Mouse (Mus musculus): ENCODE data around the gene Kcnmb1. TPM values are rescaled to one million over a fixed set of nuclear protein-coding genes. Genes with fewer than 3 reads are reported as not detected.

Gene Kcnmb1
- total and polyA plus RNA-seq, 3 experiments: 0.04 to 0.49 (median 0.09) TPM

- dilution Hi-C loops (cut with MboI; ENCODE audit: extremely low pct_ligation_motif_present, extremely low pct_unique_long_range_greater_than_20kb, low sequenced_read_pairs): no loop called here
- Histone ChIP-seq H3K79me2 (replicated peaks; ENCODE audit: control insufficient read depth, extremely low read depth, insufficient read depth, poor library complexity, severe bottlenecking) (no peaks in the 10 kb centered on the region), H3K4me3 (replicated peaks in 1 of 3; ENCODE audit: low read depth in 2 of 3, low read length in 2 of 3, poor library complexity in 1 of 3) (no peak overlapping the region), H3K4me2 (ENCODE audit: insufficient read depth, low read depth, poor library complexity, severe bottlenecking) (no peak overlapping the region), H3K27me3 (replicated peaks) (no peaks in the 10 kb centered on the region), H3K36me3 (replicated peaks in 1 of 2; ENCODE audit: control insufficient read depth in 1 of 2, insufficient read depth in 1 of 2, low read length in 1 of 2) (no peaks in the 10 kb centered on the region), H3K27ac (ENCODE audit: insufficient read depth, low read depth) (no peak overlapping the region), H3K9me3 (replicated peaks; ENCODE audit: low read length) (no peaks in the 10 kb centered on the region), H3K9ac (ENCODE audit: insufficient read depth, low read depth) (no peak overlapping the region), H3K4me1 (ENCODE audit: control insufficient read depth in 1 of 2, insufficient read depth in 2 of 2) (peaks cover 3 to 9% of the 10 kb centered on the region in 2 experiments; a peak in 2 of 4 replicates)
- in situ Hi-C loops (cut with MboI; ENCODE audit: low pct_ligation_motif_present, low pct_unique_long_range_greater_than_20kb, low sequenced_read_pairs): no loop called here
- TF ChIP-seq RAD21 (IDR thresholded peaks at IDR 0.05; ENCODE audit: low read depth, low read length) (peak; percentile 13), TBP (conservative IDR thresholded peaks at IDR 0.05; ENCODE audit: low read depth, low read length) (no peak), BHLHE40 (IDR thresholded peaks at IDR 0.05; ENCODE audit: low read depth, low read length) (no peak), CTCF (conservative IDR thresholded peaks at IDR 0.05 in 1 of 2, IDR thresholded peaks at IDR 0.05 in 1 of 2; ENCODE audit: low read depth in 2 of 2, low read length in 2 of 2) (peak in 1 of 2 experiments; percentile 33; a peak in 2 of 4 replicates)
- no peak for DNase-seq (ENCODE audit: extremely low read depth)
These were observed 23.2 kb upstream of the Kcnmb1 start for GRCm38 (mm10) chr11:33939456-33940113.

- no peak for DNase-seq (ENCODE audit: extremely low read depth)
- dilution Hi-C loops (cut with MboI; ENCODE audit: extremely low pct_ligation_motif_present, extremely low pct_unique_long_range_greater_than_20kb, low sequenced_read_pairs) (no loop called here), in situ Hi-C loops (cut with MboI; ENCODE audit: low pct_ligation_motif_present, low pct_unique_long_range_greater_than_20kb, low sequenced_read_pairs) (no loop called here)
- Histone ChIP-seq H3K4me3 (replicated peaks in 1 of 3; ENCODE audit: low read depth in 2 of 3, low read length in 2 of 3, poor library complexity in 1 of 3) (no peak overlapping the region), H3K27me3 (replicated peaks) (no peaks in the 10 kb centered on the region), H3K9me3 (replicated peaks; ENCODE audit: low read length) (no peaks in the 10 kb centered on the region), H3K4me2 (ENCODE audit: insufficient read depth, low read depth, poor library complexity, severe bottlenecking) (no peak overlapping the region), H3K9ac (ENCODE audit: insufficient read depth, low read depth) (no peak overlapping the region), H3K27ac (ENCODE audit: insufficient read depth, low read depth) (no peak overlapping the region), H3K4me1 (ENCODE audit: control insufficient read depth in 1 of 2, insufficient read depth in 2 of 2) (peaks cover 4 to 9% of the 10 kb centered on the region in 2 experiments; a peak in 2 of 4 replicates), H3K36me3 (replicated peaks in 1 of 2; ENCODE audit: control insufficient read depth in 1 of 2, insufficient read depth in 1 of 2, low read length in 1 of 2) (no peaks in the 10 kb centered on the region), H3K79me2 (replicated peaks; ENCODE audit: control insufficient read depth, extremely low read depth, insufficient read depth, poor library complexity, severe bottlenecking) (no peaks in the 10 kb centered on the region)
- TF ChIP-seq MAFK (IDR thresholded peaks at IDR 0.05; ENCODE audit: insufficient replicate concordance, low read length) (no peak), HCFC1 (IDR thresholded peaks at IDR 0.05; ENCODE audit: low read depth, low read length) (no peak), JUN (IDR thresholded peaks at IDR 0.05; ENCODE audit: insufficient read depth, low read depth, low read length) (no peak), TBP (conservative IDR thresholded peaks at IDR 0.05; ENCODE audit: low read depth, low read length) (no peak)
These were observed 19.2 kb upstream of the Kcnmb1 start for GRCm38 (mm10) chr11:33943565-33943964.

GRCm38 (mm10) chr11:33944067-33944785 lies 18.6 kb upstream of the Kcnmb1 start:
- in situ Hi-C loops (cut with MboI; ENCODE audit: low pct_ligation_motif_present, low pct_unique_long_range_greater_than_20kb, low sequenced_read_pairs): no loop called here
- DNase-seq (ENCODE audit: extremely low read depth): peak; percentile 62
- Histone ChIP-seq H3K27ac (ENCODE audit: insufficient read depth, low read depth) (no peak overlapping the region), H3K4me3 (replicated peaks in 1 of 3; ENCODE audit: low read depth in 2 of 3, low read length in 2 of 3, poor library complexity in 1 of 3) (no peak overlapping the region), H3K4me1 (ENCODE audit: control insufficient read depth in 1 of 2, insufficient read depth in 2 of 2) (0 out of 4 replicates have a peak, but pooled peaks cover 3 to 4% of the 10 kb centered on the region in 2 experiments), H3K9ac (ENCODE audit: insufficient read depth, low read depth) (no peak overlapping the region), H3K79me2 (replicated peaks; ENCODE audit: control insufficient read depth, extremely low read depth, insufficient read depth, poor library complexity, severe bottlenecking) (no peaks in the 10 kb centered on the region), H3K27me3 (replicated peaks) (no peaks in the 10 kb centered on the region), H3K9me3 (replicated peaks; ENCODE audit: low read length) (no peaks in the 10 kb centered on the region), H3K36me3 (replicated peaks in 1 of 2; ENCODE audit: control insufficient read depth in 1 of 2, insufficient read depth in 1 of 2, low read length in 1 of 2) (no peaks in the 10 kb centered on the region), H3K4me2 (ENCODE audit: insufficient read depth, low read depth, poor library complexity, severe bottlenecking) (no peak overlapping the region)
- dilution Hi-C loops (cut with MboI; ENCODE audit: extremely low pct_ligation_motif_present, extremely low pct_unique_long_range_greater_than_20kb, low sequenced_read_pairs): no loop called here
- TF ChIP-seq HCFC1 (IDR thresholded peaks at IDR 0.05; ENCODE audit: low read depth, low read length) (no peak), POLR2AphosphoS2 (IDR thresholded peaks at IDR 0.05; ENCODE audit: low read depth, low read length) (no peak), NELFE (IDR thresholded peaks at IDR 0.05; ENCODE audit: low read depth, low read length) (no peak), RAD21 (IDR thresholded peaks at IDR 0.05; ENCODE audit: low read depth, low read length) (peak; percentile 22), CTCF (conservative IDR thresholded peaks at IDR 0.05 in 1 of 2, IDR thresholded peaks at IDR 0.05 in 1 of 2; ENCODE audit: low read depth in 2 of 2, low read length in 2 of 2) (peak; percentile 46 to 69), SMC3 (IDR thresholded peaks at IDR 0.05; ENCODE audit: low read depth, low read length) (peak; percentile 57), KAT2A (IDR thresholded peaks at IDR 0.05; ENCODE audit: insufficient replicate concordance, low read length) (no peak), UBTF (IDR thresholded peaks at IDR 0.05; ENCODE audit: low read depth, low read length) (no peak)

Data from CH12.LX (cell line).